Mouse (Mus musculus) kidney, adult 9 months (tissue): ENCODE results near the gene Srp14.

Experiments used
- DNase-seq: peaks from one replicate; pipeline ENCODE4 v3.0.0; 2022

The Srp14 gene

GRCm38 (mm10) chr2:118479550-118479909 lies at the start of gene Srp14:
Srp14 (minus strand) TSS chr2:118479711.
- DNase-seq: peak; percentile 92

- DNase-seq: no peak
Observed at GRCm38 (mm10) chr2:118526545-118526944, 47.0 kb upstream of the Srp14 start.

- no peak for DNase-seq
Observed at GRCm38 (mm10) chr2:118524811-118525210, 45.3 kb upstream of the Srp14 start.

GRCm38 (mm10) chr2:118523163-118523730 lies 43.7 kb upstream of the Srp14 start:
- DNase-seq: peak; percentile 38

- DNase-seq: peak; percentile 27
Observed at GRCm38 (mm10) chr2:118522265-118522664, 42.8 kb upstream of the Srp14 start.

DNA sequence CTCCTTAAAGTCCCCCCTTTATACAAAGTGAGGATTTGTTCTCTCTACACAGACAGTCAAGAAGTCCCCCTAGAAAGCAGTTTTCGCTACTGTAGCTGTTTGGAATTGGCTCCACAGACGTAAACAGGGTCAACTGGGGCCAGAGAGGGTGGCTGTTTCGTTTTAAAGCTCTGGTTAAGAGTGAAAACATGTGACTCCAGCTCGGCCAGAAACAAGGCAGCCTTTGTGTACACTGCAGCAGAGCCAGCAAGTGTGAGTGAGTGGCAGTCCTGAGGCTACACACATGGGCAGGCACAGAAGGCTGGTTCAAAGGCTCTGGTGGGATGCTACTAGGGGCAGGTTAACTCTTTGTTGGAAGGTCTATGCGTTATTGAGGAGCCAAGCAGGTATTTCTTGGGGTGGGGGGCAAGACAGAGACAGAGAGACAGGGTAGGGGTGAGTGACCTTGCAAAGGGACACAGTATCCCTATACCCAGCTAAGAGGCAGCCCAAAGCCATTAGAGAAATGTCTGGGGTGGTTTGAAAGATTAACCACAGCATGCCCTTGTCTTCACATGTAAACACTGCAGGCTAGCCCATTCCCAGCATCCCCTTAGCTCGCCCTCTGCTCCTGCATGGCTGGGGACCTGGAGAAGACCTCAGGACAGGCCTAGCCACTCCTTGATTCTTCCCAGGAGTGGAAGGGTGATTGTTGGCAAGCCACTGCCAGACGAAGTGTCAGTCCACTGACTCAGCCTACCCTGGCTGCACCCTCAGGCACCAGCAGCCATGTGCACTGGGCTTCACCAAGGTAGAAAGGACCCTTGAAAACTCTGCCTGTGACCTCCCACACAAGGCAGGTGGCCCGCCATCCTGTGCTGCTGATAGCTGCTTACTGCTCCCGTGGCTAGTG lies 40.8 kb upstream of the Srp14 start:
- DNase-seq: peak; percentile 80

DNA sequence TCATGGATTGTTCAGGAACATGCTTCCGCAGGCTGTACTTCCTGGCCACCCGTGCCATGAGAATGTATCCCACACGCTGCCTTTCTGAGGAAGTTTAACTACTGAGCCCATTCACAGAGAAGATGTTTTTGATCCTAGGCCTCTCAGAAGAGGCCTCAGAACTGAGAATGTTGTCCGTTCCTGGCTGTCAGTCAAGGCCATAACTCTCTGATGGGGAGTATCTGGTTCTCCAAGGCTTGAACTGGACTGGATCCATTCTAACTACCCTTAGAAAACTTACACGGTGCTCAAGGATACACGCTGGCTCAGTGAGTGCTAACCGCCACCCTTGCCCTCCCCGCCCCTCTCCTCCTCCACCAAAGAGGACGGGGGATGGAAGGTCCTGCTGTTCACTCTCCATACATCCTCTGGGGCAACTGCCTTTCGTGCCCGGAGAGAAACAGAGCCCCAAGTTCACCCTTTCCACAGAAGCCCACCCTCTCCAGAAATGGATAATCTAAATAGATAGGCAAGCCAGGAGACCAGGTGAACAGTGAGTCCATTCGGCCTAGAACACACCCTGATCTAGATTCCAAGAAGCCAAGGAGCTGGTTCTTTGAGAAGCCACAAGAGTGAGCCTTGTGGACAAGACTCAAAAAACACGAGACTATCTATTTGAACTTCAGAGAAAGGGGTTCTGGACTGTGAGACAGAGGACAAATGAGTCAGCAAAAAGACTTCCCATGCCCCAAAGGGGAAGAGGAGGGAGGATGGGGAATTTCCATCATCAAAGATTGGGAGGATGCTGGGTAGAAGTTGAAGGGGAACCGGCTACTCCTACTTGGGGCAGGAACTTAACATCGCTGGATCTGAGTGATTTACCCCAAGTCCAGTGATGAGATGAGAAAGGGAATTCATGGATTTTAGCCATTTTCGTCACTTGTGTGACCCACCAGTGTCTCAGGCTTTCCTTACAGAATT lies 33.2 kb upstream of the Srp14 start:
- no peak for DNase-seq

- DNase-seq: no peak
Observed at GRCm38 (mm10) chr2:118511779-118512417, 32.4 kb upstream of the Srp14 start.

DNA sequence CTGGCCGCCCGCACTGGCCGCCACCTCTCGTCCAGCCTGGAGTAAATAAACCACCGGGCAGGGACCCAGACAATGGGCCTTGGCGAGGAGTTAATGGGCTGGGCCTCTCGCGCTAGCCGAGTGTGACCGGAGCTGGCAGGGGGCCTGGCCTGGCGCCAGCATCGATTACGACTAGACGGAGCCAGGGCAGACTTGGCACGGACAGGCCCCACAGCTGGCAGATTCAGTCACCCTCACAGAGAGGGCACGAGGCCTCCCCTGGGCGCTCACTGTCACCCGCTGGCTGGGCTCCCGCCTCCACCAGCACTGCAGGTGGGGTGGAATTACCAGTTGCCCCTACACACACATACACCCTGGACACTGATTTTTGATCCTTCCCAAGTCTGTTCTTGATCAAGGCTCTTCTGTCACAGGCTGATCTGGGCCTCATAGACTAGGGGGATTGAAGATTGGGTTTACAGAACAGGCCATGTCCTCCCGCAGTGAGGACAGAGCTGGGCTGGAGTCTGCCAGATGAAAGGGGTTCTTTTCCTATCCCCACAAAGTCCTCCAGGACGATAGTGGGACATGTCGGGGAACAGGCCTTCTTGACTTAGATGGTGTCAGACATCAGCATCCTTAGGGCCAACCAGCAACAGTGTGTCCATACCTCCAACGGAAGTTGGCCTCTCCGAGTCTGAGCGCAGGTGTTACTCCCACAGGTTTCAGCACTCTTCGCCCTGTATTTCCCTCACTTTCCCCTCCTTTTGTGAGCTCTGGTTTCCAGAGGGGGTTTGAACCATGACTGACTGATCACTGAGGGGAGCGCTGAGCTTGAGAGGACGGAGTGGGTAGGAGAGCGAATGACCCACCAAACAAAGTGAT lies 31.2 kb upstream of the Srp14 start:
- peak; percentile 99 for DNase-seq

DNA sequence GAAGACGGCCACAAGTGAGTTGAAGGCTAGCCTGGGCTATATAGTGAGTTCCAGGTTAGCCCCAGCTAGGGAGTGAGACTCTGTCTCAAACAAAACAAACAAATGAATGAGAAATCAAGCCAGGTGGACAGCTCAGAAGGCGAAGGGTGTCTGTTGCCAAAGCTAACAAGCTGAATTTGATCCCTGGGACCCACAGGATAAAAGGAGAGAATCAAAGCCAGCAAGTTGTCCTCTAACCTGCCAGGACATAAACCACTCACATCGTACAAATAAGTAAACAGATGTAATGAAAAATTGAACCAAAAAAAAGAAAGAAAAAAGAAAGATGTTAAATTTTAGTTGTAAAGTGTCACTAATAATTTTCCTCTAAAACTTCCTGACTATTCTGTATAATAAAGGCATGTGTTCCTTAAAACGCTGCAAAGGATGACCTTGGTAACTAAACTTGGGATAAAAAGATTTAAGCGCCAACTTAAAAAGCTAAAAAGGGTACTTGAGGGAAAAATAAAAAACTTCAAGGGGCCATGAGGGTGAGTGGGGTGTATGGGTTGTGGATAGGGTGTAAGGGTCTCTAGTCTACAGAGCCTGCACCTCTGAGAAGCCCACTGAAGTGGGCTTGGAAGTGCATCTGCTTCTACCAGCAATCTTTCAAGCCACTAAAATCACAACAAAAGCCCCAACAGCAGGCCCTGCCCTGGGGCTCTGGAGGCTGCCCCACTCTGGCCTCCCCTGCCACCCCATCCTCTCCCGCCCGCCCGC lies 30.4 kb upstream of the Srp14 start:
- DNase-seq: no peak

DNA sequence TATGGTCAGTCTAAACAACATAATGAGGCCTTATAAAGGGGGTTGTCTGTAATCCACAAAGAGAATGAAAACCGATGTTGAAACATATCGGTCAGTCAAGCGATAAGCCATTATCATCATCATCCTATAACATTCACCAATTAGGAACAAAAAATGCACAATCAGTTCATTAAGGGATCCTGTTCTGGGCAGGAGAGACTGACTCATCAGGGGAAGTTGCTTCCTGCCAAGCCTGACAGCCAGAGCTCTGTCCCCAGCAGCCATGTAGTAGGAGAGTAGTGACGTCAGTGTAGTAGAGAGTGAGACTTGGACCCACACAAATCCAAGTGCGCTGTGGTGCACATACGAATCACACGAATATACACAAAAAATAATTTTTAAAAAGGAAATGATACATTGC lies 27.6 kb upstream of the Srp14 start:
- no peak for DNase-seq

DNA sequence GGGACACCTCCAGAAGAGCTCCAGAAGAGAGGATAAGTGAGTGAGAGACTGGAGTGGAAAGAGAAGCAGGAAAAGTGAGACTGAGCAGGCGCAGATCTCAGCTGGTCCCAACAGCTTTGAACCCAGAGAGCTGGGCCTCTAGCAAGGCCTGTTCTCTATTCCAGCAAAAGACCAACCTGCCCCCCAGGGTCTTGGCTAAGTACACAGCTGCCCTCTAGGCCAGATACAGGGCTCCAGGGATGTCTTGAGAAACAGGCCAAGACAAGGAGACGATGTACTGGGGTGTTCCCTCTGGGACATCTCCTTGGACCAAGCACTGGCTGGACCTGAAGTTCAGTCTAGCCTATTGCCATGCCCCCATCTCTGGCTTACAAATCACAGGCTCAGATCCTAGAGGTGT lies 20.7 kb upstream of the Srp14 start:
- no peak for DNase-seq

- DNase-seq: no peak
Observed at GRCm38 (mm10) chr2:118499135-118499961, 19.8 kb upstream of the Srp14 start.

DNA sequence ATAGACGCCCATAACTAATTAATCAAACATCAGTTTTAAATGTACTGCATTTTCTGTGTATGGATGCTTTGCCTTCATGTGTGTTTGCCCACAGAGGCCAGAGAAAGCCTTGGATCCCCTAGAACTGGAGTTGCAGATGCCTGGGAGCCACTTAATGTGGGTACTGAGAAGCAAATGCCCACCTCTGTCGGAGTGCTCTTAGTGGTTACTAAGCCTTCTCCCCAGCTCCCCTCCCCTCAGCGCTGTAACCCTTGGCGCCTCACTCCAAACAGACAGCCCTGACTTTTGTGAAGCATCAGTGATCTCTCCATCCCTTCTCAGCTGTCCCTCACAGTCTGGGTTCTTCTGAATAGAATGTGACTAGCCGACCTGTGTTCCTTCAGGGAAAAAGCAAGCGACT lies 19.0 kb upstream of the Srp14 start:
- DNase-seq: no peak

DNA sequence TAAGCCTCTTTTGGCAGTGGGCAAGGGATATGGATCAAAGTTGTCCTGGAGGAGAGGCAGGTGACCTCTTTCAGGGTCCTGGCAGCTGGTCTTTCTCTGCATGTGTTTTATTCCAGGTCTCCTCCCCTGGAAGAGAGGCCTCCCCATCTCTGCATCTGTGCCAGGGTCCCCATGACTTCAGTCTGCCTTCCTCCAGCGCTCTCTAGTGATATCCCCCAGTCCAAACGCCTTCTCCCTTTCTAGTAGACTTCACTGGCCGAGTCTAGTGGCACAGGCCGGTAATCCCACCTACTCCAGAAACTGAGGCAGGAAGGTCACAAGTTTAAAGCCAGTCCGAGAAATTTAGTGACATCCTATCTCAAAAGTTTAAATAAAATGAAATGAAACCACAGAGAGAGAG lies 18.4 kb upstream of the Srp14 start:
- no peak for DNase-seq

DNA sequence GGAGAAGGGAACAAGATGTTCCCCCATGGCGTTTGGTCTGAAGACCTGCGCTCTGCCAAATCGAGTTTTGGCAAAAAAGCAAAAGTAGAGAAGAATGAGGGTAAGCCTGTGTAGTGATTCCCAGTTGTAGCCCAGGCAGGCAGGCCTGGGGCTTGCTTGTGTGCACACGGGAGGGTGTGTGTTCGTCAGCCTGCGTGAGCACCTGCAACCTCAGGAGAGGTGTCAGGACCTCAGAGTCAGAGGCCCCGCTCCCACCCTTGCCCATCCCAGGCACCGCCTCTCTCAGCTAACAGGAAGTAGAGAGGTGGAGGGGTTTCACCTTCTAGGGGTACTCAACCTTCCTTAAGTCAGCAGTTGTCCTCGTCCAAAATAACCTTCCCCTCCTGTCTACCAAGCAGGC lies 15.5 kb upstream of the Srp14 start:
- no peak for DNase-seq

DNA sequence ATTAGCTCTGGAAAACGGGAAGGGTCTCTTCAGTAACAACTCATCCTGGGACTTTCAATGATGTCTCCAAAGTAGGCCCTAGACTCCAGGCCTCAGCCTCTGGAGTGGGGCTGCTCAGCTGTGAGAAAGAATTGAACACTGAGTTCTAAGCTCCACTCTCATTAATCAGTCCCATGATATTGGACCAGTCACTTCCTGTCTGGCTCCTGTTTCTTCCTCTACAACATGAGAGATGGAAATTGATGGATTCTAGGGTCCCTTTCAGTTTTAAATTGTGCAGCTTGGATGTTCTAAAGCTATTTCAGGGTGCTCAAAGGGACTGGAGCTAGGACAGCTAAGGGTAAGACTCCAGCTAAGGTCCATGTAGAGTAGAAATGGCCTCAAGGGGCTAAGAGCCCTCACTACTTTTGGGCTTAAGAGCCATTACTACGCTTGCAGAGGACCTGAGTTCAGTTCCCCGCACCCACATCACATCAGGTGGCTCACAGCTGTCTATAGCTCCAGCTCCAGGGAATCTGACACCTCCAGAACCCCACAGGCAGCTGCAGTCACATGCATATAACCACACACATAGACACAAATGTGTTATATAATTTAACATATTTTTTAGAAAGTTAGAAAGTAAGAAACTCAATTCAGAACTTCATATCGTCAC lies 12.4 kb upstream of the Srp14 start:
- DNase-seq: peak; percentile 36

- peak; percentile 49 for DNase-seq
Observed at GRCm38 (mm10) chr2:118491281-118491731, 11.8 kb upstream of the Srp14 start.
